Mouse (Mus musculus) lung, embryonic 14.5 days (tissue): ENCODE results near the gene Gpr108. TPM values are rescaled to one million over a fixed set of nuclear protein-coding genes. Genes with fewer than 3 reads are reported as not detected.

ENCODE experiments used
- ATAC-seq: fragments of 200-750 bp; cut with Nextera tagmentation; 2 replicates; pipeline ENCODE4 v1.8.0; 2017; ENCODE audit warnings: mild to moderate bottlenecking, moderate TSS enrichment, moderate library complexity; ENCODE audit not compliant: insufficient read depth
- DNase-seq: peaks from one replicate; pipeline ENCODE4 v3.0.0-alpha.2; 2015
- H3K27ac ChIP-seq: fragments of 300-500 bp; sonication (generic); 2 replicates; pipeline ENCODE4 v1.5.1; 2014; ENCODE audit warnings: low read depth, mild to moderate bottlenecking, moderate library complexity
- H3K27me3 ChIP-seq: fragments of 300-500 bp; sonication (generic); 2 replicates; pipeline ENCODE4 v1.6.1; 2014; ENCODE audit warnings: low read length, control low read depth; ENCODE audit not compliant: insufficient read depth
- H3K36me3 ChIP-seq: fragments of 300-500 bp; sonication (generic); 2 replicates; pipeline ENCODE4 v1.6.1; 2014; ENCODE audit warnings: control low read depth; ENCODE audit not compliant: insufficient read depth
- H3K4me1 ChIP-seq: fragments of 300-500 bp; sonication (generic); 2 replicates; pipeline ENCODE4 v1.6.1; 2014; ENCODE audit warnings: antibody characterized with exemption, control low read depth; ENCODE audit not compliant: insufficient read depth
- H3K4me2 ChIP-seq: fragments of 300-500 bp; sonication (generic); 2 replicates; pipeline ENCODE4 v1.6.1; 2014; ENCODE audit warnings: mild to moderate bottlenecking
- H3K4me3 ChIP-seq: fragments of 300-500 bp; sonication (generic); 2 replicates; pipeline ENCODE4 v1.5.1; 2014; ENCODE audit warnings: low read depth, low read length
- H3K9ac ChIP-seq: fragments of 300-500 bp; sonication (generic); 2 replicates; pipeline ENCODE4 v1.6.1; 2014
- H3K9me3 ChIP-seq: fragments of 300-500 bp; sonication (generic); 2 replicates; pipeline ENCODE4 v1.6.1; 2016; ENCODE audit warnings: low read depth, low read length, control low read depth
- CTCF ChIP-seq: IDR thresholded peaks from 2 replicates; pipeline ENCODE4 v1.5.1; 2016; ENCODE audit warnings: antibody characterized with exemption, low read depth
- WGBS: fragments of 180-500 bp; shearing (Covaris S2); extraction: QIAGEN DNeasy Blood & Tissue Kit; methylation state at CpG from one replicate; pipeline ENCODE4 v1.1.7; 2014; 5-methylcytosine and 5-hydroxymethylcytosine counted together
- polyA plus RNA-seq: library from polyadenylated mRNA; unstranded; fragments of >200 nt; fragmentation: Nextera tagmentation; extraction: Ambion mirVana; gene quantifications from 2 replicates; pipeline ENCODE4 v1.2.1, GENCODE M21; 2014

Gpr108 gene
- polyA plus RNA-seq, 1 experiment from 2014 or later: 30.8 TPM

DNA sequence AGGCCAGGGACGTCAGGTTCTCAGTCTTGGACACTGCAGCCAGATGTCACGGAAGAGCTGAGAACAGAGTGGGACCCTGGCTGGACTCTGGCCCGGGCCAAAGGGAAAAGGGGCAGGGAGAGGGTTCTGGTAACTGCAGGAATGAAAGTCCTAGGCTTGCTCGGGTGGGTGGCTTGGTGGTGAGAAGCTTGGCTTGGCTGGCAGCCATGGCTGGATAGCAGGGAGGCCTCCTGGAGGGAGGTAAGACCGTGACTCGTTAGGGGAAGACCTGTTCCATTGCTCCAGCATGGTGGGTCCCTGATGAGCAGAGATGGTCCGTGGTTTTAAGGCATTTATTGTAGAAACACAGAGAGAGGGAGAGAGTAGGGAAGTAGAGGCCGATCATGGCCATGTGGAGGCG, 23.1 kb upstream of the Gpr108 start:
- no peak overlapping the region for H3K9ac ChIP-seq
- no peak for DNase-seq
- H3K4me1 ChIP-seq: no peaks in the 10 kb centered on the region
- peaks cover 2% of the 10 kb centered on the region; the same call in 1 of the 2 replicates for H3K27me3 ChIP-seq
- TF ChIP-seq CTCF: no peak
- H3K4me2 ChIP-seq: no peak overlapping the region
- 62% methylated on average over 9 of the region's 9 CpGs for WGBS
- H3K27ac ChIP-seq: no peak overlapping the region
- no peak for ATAC-seq
- H3K4me3 ChIP-seq: no peak overlapping the region
- no peaks in the 10 kb centered on the region for H3K9me3 ChIP-seq
- no peaks in the 10 kb centered on the region for H3K36me3 ChIP-seq

DNA sequence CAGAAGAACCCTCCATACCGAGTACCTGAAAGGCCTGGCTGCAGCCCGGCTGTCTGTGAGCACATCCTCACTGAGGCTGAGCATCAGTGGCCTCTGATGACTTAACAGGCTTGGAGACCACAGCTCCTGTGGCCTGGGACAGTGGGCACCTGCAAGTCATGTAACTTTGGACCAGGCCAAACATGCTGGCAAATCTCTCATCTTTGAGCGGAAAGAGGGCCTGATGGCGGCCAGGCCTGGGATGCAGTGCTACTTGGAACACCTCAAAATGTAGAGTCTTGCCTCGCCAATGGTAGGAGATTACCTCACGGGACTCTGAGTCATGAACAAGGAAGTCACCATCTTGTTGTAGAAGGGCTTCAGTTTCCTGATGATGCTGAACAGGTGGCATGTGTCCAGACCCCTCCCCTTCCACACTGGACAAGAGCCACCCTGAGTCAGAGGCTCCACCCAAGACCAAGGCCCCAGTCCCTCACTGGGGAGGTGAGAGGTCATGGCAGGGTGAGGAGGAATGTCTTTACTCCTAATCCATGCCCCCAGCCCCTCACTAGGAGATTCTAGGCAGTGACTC, 19.4 kb upstream of the Gpr108 start:
- H3K9ac ChIP-seq: no peak overlapping the region
- WGBS: 87% methylated on average over 6 of the region's 6 CpGs
- no peak for TF ChIP-seq CTCF
- no peaks in the 10 kb centered on the region for H3K27me3 ChIP-seq
- no peak overlapping the region for H3K4me3 ChIP-seq
- peaks cover 17% of the 10 kb centered on the region for H3K36me3 ChIP-seq
- no peak overlapping the region for H3K27ac ChIP-seq
- ATAC-seq: no peak
- H3K4me2 ChIP-seq: no peak overlapping the region
- no peaks in the 10 kb centered on the region for H3K9me3 ChIP-seq
- no peaks in the 10 kb centered on the region for H3K4me1 ChIP-seq
- no peak for DNase-seq

DNA sequence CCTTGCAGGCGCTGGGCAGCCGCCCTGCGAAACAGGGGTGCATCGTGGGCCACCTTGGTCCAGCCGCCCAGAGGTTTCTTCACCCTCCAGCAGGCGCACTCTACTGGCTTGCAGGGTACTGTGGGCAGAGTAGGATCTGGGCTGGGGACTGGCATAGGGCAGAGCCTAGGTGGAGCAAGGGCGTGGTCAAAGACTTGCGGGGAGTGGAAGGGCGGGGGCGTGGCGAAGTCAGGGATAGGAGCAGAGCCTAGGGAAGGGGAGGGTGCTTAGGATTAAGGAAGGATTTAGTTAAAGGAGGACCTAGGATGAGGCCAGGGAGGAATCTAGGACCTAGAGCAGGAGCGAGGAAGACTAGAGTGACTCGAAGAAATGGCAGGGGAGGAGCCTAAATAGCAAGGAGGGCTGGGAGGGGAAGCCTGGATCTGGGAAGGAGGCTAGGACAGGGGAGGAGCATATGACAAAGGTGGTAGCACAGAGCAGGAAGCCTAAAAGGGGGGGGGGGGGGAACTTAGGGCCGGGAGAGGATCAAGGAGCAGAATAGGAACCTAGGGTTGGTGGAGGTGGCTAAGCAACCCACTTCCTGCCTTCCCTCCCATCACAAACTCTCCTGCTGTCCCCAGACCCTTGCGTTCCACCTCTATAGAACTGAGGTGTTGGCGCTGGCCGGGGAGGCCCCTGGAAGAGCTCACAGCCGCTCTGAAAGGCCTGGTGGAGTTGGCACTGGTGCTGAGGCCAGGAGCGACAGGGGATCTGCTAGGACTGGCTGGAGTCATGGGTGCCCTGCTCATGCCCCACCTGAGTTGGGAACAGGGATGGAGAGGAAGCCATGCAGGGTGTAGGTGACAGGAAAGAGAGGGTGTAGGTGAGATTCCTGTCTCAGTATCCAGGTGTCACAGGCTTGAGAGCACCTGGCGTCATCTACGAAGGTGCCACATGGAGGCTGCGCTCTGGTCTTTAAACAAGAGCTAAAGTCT, 17.0 kb upstream of the Gpr108 start:
- 27% methylated on average over 21 of the region's 22 CpGs for WGBS
- Histone ChIP-seq H3K27ac (no peak overlapping the region), H3K36me3 (peaks cover 41% of the 10 kb centered on the region), H3K9ac (no peak overlapping the region), H3K9me3 (no peaks in the 10 kb centered on the region), H3K4me2 (peak overlapping the region; percentile 43), H3K4me3 (no peak overlapping the region), H3K4me1 (no peaks in the 10 kb centered on the region), H3K27me3 (no peaks in the 10 kb centered on the region)
- peak; percentile 59 for DNase-seq
- ATAC-seq: peak; percentile 80
- TF ChIP-seq CTCF: no peak

DNA sequence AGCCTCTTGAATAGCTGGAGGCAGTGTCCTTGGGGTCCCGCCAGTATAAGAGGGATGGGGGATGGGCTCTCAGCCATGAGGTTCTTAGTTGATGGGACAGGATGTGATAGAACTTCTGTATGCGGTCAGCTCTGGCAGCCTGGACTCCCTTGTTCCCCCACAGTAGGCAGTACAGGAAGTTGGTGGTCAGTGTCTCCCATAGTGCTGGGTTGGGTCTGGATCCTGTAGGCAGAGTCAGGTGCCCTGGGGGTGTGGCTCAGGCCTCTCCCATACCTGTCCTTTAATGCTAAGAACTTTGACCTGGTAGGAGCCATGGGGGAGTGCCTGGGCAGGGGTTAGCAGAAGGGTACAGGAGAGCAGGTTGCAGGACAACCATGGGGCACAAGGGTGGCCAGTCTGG, 15.9 kb upstream of the Gpr108 start:
- Histone ChIP-seq H3K9me3 (no peaks in the 10 kb centered on the region), H3K4me2 (no peak overlapping the region), H3K9ac (no peak overlapping the region), H3K36me3 (peaks cover 51% of the 10 kb centered on the region), H3K4me1 (no peaks in the 10 kb centered on the region), H3K4me3 (no peak overlapping the region), H3K27me3 (no peaks in the 10 kb centered on the region), H3K27ac (no peak overlapping the region)
- TF ChIP-seq CTCF: no peak
- WGBS: 84% methylated on average over 2 of the region's 2 CpGs
- ATAC-seq (no peak), DNase-seq (no peak)

DNA sequence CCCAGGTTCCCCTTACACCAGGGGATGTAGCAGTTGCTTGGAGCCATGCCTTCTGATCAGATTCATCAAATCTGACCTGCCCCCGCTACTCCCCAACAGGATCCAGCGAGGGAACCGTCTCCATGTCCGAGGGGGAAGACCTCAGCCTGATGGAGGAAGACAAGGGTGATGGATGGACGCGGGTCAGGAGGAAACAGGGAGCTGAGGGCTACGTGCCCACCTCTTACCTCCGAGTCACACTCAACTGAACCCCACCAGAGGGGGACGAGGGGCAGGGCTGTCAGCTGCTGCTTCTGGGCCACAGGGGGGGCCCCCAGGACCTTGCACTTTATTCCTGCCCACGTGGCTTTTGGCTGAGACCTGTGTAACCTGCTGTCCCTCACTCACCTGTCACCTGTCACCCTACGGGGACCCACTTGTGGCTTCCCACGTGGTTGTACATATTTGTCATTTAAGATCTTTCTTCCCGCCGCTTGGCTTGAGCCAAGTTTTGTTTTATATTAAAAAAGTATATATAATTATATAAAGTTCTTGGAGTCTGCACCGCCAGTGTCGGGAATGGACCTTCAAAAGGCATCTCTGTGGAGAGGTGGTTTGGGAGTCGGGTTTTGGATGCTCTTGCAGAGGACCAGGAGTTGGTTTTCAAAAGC, 14.8 kb upstream of the Gpr108 start:
- Histone ChIP-seq H3K27ac (no peak overlapping the region), H3K4me3 (no peak overlapping the region), H3K4me2 (no peak overlapping the region), H3K9ac (no peak overlapping the region), H3K4me1 (no peaks in the 10 kb centered on the region), H3K27me3 (no peaks in the 10 kb centered on the region), H3K9me3 (no peaks in the 10 kb centered on the region), H3K36me3 (peaks cover 63% of the 10 kb centered on the region)
- DNase-seq (no peak), ATAC-seq (no peak)
- 85% methylated on average over 17 of the region's 17 CpGs for WGBS
- TF ChIP-seq CTCF: no peak

DNA sequence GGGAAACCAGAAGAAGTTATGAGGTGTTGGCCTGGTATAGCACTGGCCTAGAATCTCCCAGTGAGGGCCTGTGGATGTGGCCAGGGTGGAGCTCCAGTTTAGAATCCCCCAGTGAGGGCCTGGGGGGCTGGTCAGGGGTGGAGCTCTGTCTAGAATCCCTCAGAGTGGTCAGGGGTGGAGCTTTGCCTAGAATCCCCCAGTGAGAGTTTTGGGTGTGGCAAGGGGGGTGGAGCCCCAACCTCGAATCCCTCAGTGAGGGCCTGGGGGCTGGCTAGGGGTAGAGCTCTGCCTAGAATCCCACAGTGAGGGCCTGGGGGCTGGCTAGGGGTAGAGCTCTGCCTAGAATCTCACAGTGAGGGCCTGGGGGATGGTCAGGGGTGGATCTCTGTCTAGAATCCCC, 13.6 kb upstream of the Gpr108 start:
- H3K4me2 ChIP-seq: no peak overlapping the region
- DNase-seq (no peak), ATAC-seq (no peak)
- no peaks in the 10 kb centered on the region for H3K27me3 ChIP-seq
- no peak overlapping the region for H3K4me3 ChIP-seq
- no peak for TF ChIP-seq CTCF
- H3K9me3 ChIP-seq: no peaks in the 10 kb centered on the region
- 29% methylated on average over 1 of the region's 1 CpGs for WGBS
- peaks cover 73% of the 10 kb centered on the region for H3K36me3 ChIP-seq
- H3K9ac ChIP-seq: no peak overlapping the region
- no peaks in the 10 kb centered on the region for H3K4me1 ChIP-seq
- H3K27ac ChIP-seq: no peak overlapping the region

DNA sequence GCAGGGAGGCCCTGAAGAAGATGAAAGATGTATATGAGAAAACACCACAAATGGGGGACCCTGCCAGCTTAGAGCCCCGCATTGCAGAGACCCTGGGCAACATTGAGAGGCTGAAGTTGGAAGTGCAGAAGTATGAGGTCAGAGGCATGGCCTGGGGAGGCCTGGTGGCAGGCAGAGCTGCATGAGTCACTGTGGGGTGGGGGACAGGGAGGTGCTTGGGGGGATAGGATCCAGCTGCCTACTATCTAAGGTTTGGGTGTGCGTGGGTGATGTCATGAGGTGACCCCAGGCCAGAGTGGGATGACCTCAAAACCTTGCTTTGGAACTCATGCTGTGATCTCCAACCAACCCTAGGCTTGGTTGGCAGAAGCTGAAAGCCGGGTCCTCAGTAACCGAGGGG, 13.0 kb upstream of the Gpr108 start:
- WGBS: 96% methylated on average over 4 of the region's 4 CpGs
- ATAC-seq (no peak), DNase-seq (no peak)
- no peak overlapping the region for H3K27ac ChIP-seq
- no peaks in the 10 kb centered on the region for H3K9me3 ChIP-seq
- H3K36me3 ChIP-seq: peaks cover 78% of the 10 kb centered on the region
- H3K4me1 ChIP-seq: no peaks in the 10 kb centered on the region
- no peak overlapping the region for H3K9ac ChIP-seq
- no peak overlapping the region for H3K4me2 ChIP-seq
- TF ChIP-seq CTCF: no peak
- no peak overlapping the region for H3K4me3 ChIP-seq
- no peaks in the 10 kb centered on the region for H3K27me3 ChIP-seq
